Mouse (Mus musculus): ENCODE measurements around the gene Spindoc.

Spindoc gene

DNA sequence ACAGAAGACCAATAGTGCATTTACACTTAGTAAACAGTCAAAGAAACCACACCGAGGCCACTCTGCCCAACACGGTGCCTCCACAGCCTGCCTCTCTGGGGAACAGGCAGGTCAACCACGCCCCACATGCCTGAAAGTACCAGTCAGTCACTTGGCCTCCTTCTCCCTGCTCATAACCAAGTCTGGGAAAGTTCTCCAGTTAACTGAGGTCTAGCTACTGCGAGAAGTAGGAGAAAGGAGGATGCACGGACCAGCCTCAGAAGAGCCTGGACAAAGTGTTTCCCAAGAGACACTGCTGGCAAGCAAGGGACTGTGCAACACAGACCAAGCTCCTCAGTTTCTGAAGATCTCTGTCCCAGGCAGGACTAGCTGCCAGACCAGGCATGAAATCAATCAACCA, 43.8 kb downstream of the Spindoc start:
- peak; percentile 69 for DNase-seq (ENCODE audit: extremely low read depth, insufficient read length, low spot score)

DNA sequence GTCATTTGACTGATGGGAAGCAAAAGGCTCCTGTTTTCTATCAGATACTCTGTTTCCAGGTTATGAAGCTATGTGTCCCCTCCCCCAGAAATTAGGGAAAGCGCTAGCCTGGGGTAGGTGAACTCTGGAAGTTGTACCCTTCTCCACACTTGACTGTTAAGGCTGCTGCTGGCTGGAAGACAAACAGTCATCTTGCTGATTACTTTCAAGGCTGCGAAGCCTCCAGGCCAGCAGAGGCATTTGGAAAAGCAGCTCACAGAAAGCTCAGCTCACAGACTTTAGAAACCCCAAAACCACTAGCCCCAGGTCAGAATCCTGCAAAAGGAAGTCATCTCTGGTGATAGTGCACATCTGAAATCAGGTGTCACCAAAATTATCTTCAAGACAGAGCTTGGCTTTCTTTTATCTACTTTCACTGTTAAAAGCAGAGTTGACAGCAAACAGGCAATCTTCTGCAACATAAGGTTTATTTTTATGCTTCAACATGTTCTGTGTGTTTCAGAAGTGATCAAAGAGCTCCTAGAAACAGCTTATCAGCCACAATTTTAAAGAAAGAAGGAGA, 44.9 kb downstream of the Spindoc start:
- no peak for DNase-seq (ENCODE audit: extremely low read depth, insufficient read length, low spot score)

GRCm38 (mm10) chr19:7335656-7336055, 47.1 kb downstream of the Spindoc start:
- no peak for DNase-seq (ENCODE audit: extremely low read depth, insufficient read length, low spot score)

DNA sequence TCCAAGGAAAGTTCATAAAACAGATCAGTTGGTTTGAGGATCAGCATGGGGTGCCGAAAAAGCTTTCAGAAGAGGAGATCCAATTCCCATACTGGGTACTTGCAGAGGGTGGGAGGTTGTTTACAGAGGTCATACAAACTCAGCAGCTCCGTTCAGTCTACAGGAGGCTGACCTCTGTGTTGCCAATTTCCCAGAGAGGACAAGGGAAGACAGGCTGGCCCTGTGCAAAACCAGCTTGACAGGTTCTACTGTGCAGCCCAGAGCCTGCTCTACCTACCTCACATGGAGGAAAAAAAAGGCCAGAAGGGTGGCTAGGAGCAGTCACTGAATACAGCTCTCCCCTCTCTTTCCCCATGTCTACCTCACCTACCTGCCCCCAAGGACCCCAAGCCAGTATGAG, 48.7 kb downstream of the Spindoc start:
- no peak for DNase-seq (ENCODE audit: extremely low read depth, insufficient read length, low spot score)

- no peak for DNase-seq (ENCODE audit: extremely low read depth, insufficient read length, low spot score)
Observed at GRCm38 (mm10) chr19:7321391-7321790, 61.4 kb downstream of the Spindoc start.

DNA sequence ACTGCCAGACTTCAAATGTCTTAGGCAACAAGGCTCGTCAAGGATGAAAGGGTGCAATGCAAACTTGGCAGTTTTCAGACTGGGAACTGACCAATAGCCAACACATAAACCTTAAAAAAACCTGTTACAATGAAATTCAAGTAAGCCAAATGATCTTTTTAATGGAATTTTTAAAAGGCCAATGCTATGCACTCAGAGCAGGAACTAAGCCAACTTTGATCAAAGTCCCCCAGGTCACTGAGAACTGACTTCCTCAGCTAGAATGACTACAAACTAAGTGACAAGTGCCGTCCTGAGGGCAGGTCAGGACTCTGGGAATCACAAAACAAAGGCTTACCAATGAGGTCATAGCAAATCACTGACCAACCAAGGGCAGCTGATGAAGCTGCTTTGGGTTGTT, 62.6 kb downstream of the Spindoc start:
- DNase-seq (ENCODE audit: extremely low read depth, insufficient read length, low spot score): no peak

- no peak for DNase-seq (ENCODE audit: extremely low read depth, insufficient read length, low spot score)
Observed at GRCm38 (mm10) chr19:7317716-7318115, 65.1 kb downstream of the Spindoc start.

- DNase-seq (ENCODE audit: extremely low read depth, insufficient read length, low spot score): no peak
Observed at GRCm38 (mm10) chr19:7316822-7317221, 66.0 kb downstream of the Spindoc start.

- DNase-seq (ENCODE audit: extremely low read depth, insufficient read length, low spot score): no peak
Observed at GRCm38 (mm10) chr19:7315587-7315984, 67.2 kb downstream of the Spindoc start.

DNA sequence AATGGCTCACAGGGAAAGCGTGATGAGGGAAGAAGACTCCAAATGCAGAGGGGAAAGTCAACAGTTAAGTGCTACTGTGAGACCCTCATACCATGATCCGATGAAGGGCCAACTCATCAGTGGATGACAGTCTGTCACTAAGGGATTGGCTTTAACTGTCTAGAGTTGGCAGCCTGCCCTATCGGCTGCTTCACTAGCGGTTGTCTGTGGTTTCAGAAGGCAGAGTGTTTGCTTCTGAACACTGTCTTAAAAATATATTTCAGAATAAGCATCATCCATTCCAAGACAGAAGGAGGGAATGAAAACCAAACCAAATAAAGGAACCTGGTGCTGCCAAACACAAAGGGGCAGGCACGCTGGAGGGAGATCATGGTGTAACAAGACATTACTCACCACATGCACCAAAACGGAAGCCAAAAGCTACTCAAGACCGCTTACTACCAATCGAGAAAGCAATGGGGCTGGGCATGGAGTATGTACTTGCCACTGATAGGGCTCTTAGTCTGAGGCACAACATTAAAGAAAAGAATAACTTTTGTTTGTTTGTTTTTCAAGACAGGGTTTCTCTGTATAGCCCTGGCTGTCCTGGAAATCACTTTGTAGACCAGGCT, 67.7 kb downstream of the Spindoc start:
- peak; percentile 21 for DNase-seq (ENCODE audit: extremely low read depth, insufficient read length, low spot score)

GRCm38 (mm10) chr19:7313660-7314059, 69.1 kb downstream of the Spindoc start:
- no peak for DNase-seq (ENCODE audit: extremely low read depth, insufficient read length, low spot score)

GRCm38 (mm10) chr19:7311306-7311705, 71.5 kb downstream of the Spindoc start:
- DNase-seq (ENCODE audit: extremely low read depth, insufficient read length, low spot score): no peak

- peak; percentile 42 for DNase-seq (ENCODE audit: extremely low read depth, insufficient read length, low spot score)
Observed at GRCm38 (mm10) chr19:7310704-7311103, 72.1 kb downstream of the Spindoc start.

DNA sequence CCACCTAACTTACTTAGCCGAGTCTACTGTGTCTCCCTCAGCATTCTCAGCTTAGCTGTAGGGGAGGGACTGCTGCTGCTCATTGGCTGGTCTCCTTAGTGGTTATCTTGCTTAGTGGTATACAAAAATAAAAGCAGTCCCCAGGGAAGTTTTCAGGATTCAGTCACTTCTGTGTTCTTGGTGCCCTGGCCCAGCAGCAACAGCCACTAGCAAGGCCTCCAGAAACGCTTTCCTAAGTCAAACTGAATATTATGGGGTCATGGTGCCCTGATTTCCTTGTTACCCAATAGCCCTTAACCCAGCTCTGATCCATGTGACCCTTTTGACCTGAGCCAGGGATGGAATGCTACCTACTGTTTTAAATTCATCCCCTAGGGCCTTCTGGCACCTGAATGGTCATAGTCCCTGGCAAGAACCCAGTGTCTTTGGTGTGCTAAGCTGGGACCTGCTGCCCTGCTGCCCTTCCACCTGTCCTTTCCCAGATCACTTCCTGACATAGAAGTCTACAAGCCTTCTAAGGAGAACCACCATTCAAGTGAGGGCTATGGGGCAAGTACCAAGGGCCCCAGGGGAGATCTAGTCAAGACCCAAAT, 73.0 kb downstream of the Spindoc start:
- DNase-seq (ENCODE audit: extremely low read depth, insufficient read length, low spot score): no peak

DNA sequence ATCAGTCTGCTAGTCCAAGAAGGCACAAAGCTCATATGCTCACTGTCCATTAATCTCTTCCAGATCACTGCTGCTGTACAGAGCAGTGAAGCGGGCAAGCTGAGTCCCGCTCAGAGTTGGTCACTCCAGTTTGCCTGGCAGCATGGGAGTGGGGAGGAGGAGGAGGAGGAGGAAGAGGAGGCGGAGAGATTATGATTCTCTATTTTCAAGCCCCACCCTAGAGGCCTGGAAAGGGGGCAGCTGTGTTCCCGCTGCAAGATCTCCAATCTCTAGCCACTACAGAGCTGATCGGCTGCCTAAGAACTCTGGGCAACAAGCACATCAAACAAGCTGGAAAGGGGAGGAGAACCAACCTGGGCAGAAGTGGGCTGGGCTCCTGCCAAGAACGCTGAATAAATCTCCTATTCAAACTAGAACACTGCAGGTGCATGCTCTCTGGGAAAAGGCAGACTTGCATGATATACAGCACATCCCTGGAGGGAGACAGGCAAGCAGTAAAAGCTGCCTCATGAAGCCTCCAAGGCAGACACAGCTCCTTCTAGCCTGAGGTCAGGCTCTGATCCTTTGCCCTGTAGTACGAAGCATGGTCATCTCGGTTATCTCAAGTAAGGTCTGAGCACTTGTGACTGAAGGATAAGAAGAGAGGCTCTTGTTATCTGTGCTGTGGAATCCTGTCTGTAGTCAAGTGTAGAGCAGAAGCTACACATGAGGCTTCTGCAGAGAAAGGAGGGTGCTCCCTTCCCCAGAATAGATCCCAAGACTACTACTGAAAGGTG, 74.6 kb downstream of the Spindoc start:
- DNase-seq (ENCODE audit: extremely low read depth, insufficient read length, low spot score): no peak

DNA sequence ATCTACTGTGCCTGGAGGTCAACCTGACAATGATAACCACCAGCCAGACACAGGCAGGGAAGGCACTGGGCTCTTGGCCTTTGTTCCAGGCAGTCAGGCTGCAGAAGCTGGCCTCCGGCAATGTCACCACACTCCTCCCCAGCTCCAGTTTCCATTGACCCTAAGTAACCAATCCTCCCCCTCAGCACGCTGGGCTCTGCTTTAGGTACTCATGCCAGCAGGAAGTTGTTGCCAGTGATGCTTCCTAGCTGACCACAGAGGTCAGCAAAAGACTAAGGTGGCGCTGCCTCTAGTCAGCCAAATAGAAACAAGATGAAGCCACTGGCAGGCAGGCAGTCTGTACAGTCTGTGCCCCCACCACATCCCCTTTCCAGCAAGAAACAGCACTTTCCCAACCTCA, 75.8 kb downstream of the Spindoc start:
- DNase-seq (ENCODE audit: extremely low read depth, insufficient read length, low spot score): peak; percentile 39

- no peak for DNase-seq (ENCODE audit: extremely low read depth, insufficient read length, low spot score)
Observed at GRCm38 (mm10) chr19:7305380-7306310, 77.1 kb downstream of the Spindoc start.

GRCm38 (mm10) chr19:7304801-7305200, 78.0 kb downstream of the Spindoc start:
- no peak for DNase-seq (ENCODE audit: extremely low read depth, insufficient read length, low spot score)

Measured in 3134 (cell line).